Mouse (Mus musculus): ENCODE data around the gene Tmem237. TPM values are rescaled to one million over a fixed set of nuclear protein-coding genes. Genes with fewer than 3 reads are reported as not detected.

Tmem237 gene
- polyA plus RNA-seq, 1 experiment = 0.47 TPM

DNA sequence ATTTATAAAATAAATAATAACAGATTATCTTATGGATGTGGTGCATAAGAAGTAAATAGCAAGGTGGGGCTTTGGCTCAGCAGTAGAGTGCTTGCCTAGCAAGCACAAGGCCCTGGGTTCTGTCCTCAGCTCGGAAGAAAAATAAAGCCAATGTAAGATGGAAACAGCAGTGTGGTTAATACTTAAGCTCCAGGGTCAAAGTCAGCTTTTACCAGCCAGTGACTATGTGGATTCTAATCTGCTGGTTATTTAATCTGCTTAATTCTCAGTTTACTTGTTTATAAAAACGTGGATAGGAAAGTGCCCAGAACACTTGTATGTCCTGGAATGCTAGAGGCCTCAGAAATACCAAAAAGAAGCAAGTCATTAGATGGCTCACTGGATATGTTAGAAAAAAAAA, 63.3 kb downstream of the Tmem237 start:
- TF ChIP-seq POLR2A (IDR thresholded peaks at IDR 0.05; ENCODE audit: low read depth, low read length) (no peak), CTCF (IDR thresholded peaks at IDR 0.05; ENCODE audit: extremely low read depth, insufficient read length, insufficient replicate concordance, low read depth, low read length) (no peak)
- Histone ChIP-seq H3K27ac (ENCODE audit: insufficient read depth, low read depth, low read length) (no peak overlapping the region), H3K4me3 (ENCODE audit: low read depth, low read length) (no peak overlapping the region), H3K4me1 (ENCODE audit: control insufficient read depth, insufficient read depth, insufficient read length, low read length) (peaks cover 3% of the 10 kb centered on the region; the same call in 1 of the 2 replicates), H3K27me3 (ENCODE audit: control insufficient read depth, insufficient read depth, low read length) (no peaks in the 10 kb centered on the region), H3K36me3 (ENCODE audit: control insufficient read depth, insufficient read depth, low read length) (no peaks in the 10 kb centered on the region)
- 23% methylated on average over 2 of the region's 2 CpGs for WGBS

DNA sequence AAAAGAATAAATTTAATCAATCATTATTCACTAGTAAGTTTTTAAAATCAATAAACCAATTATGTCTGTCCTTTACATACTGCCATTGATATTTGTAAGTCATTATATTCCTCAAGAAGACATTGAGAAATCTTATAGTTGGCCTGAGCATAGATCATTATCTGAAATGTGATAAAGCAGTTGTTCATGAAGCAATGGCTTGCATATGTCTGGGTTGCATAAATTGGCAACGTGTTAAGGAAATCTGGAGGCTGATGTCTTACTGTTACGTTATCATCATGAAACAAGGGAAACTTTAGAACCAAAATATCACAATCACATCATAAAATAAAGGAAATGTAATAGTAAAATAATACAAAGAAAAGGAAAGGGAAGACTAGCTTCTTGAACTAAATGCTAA, 68.9 kb downstream of the Tmem237 start:
- no peak overlapping the region for H3K4me3 ChIP-seq (ENCODE audit: low read depth, low read length)
- WGBS = 32% methylated on average over 2 of the region's 2 CpGs
- no peaks in the 10 kb centered on the region for H3K27me3 ChIP-seq (ENCODE audit: control insufficient read depth, insufficient read depth, low read length)
- no peaks in the 10 kb centered on the region for H3K4me1 ChIP-seq (ENCODE audit: control insufficient read depth, insufficient read depth, insufficient read length, low read length)
- H3K36me3 ChIP-seq (ENCODE audit: control insufficient read depth, insufficient read depth, low read length) = no peaks in the 10 kb centered on the region
- no peak for TF ChIP-seq POLR2A (IDR thresholded peaks at IDR 0.05; ENCODE audit: low read depth, low read length)
- TF ChIP-seq CTCF (IDR thresholded peaks at IDR 0.05; ENCODE audit: extremely low read depth, insufficient read length, insufficient replicate concordance, low read depth, low read length) = no peak
- H3K27ac ChIP-seq (ENCODE audit: insufficient read depth, low read depth, low read length) = no peak overlapping the region

Other genes with a start within 250 kb of the Tmem237 start
- gene Trak2, start 147.0 kb downstream of the Tmem237 start, polyA plus RNA-seq (2012; rRNA removed) = 10.2 and 13.0 TPM in 2 replicates
- gene Stradb, start 146.9 kb downstream of the Tmem237 start, polyA plus RNA-seq (2012; rRNA removed) = 2.6 and 6.2 TPM in 2 replicates
- not detected in 2 replicates for gene C2cd6, start 25.5 kb downstream of the Tmem237 start, polyA plus RNA-seq (2012; rRNA removed)
- gene Mpp4, start 43.0 kb upstream of the Tmem237 start, polyA plus RNA-seq (2012; rRNA removed) = 1.4 and 2.9 TPM in 2 replicates
- 4.1 and 9.2 TPM in 2 replicates for gene Als2, start 116.8 kb upstream of the Tmem237 start, polyA plus RNA-seq (2012; rRNA removed)
- not detected in 2 replicates for gene Cdk15, start 136.5 kb upstream of the Tmem237 start, polyA plus RNA-seq (2012; rRNA removed)

Measured in small intestine, adult 2 months (tissue).